Mouse (Mus musculus) liver, adult 2 months (tissue): ENCODE results near the gene Helz. TPM values are rescaled to one million over a fixed set of nuclear protein-coding genes. Genes with fewer than 3 reads are reported as not detected.

ENCODE experiments used
- DNase-seq: peaks from one replicate; pipeline ENCODE4 v3.0.0-alpha.2; 2011; ENCODE audit warnings: low read depth, low spot score; ENCODE audit errors: extremely low read depth
- H3K27ac ChIP-seq: fragments of 200-500 bp; replicated peaks from 2 replicates; pipeline ENCODE4 v1.5.1; 2012; ENCODE audit warnings: low read depth, mild to moderate bottlenecking, control low read depth, inconsistent platforms, low read length; ENCODE audit not compliant: insufficient read depth
- H3K27me3 ChIP-seq: fragments of 200-500 bp; 2 replicates; pipeline ENCODE4 v1.6.1; 2012; ENCODE audit warnings: mild to moderate bottlenecking, moderate library complexity, low read length, inconsistent platforms; ENCODE audit not compliant: control insufficient read depth, insufficient read depth
- H3K36me3 ChIP-seq: fragments of 200-500 bp; 2 replicates; pipeline ENCODE4 v1.6.1; 2012; ENCODE audit warnings: low read length, inconsistent platforms; ENCODE audit not compliant: control insufficient read depth, insufficient read depth
- H3K4me1 ChIP-seq: fragments of 200-500 bp; 2 replicates; pipeline ENCODE4 v1.6.1; 2011; ENCODE audit warnings: low read length; ENCODE audit not compliant: control insufficient read depth, insufficient read depth
- H3K4me3 ChIP-seq: fragments of 200-500 bp; 2 replicates; pipeline ENCODE4 v1.5.1; 2011; ENCODE audit warnings: low read depth, mild to moderate bottlenecking, control low read depth, low read length, moderate library complexity; ENCODE audit not compliant: insufficient read depth
- H3K79me2 ChIP-seq: fragments of 200-500 bp; 2 replicates; pipeline ENCODE4 v1.6.1; 2012; ENCODE audit warnings: inconsistent platforms, mild to moderate bottlenecking, low read length, moderate library complexity; ENCODE audit not compliant: control insufficient read depth, insufficient read depth
- H3K9ac ChIP-seq: fragments of 200-500 bp; 2 replicates; pipeline ENCODE4 v1.6.1; 2012; ENCODE audit warnings: low read depth, mild to moderate bottlenecking, control low read depth, inconsistent platforms, low read length
- CTCF ChIP-seq: fragments of 200-500 bp; IDR thresholded peaks from 2 replicates; pipeline ENCODE4 v1.5.1; 2011; ENCODE audit warnings: low read depth, low read length, control low read depth
- POLR2A ChIP-seq: fragments of 200-500 bp; IDR thresholded peaks from 2 replicates; pipeline ENCODE4 v1.6.1; 2011; ENCODE audit warnings: low read length, control low read depth; ENCODE audit not compliant: insufficient read depth; ENCODE audit errors: extremely low read depth
- WGBS: fragments of 180-500 bp; shearing (Covaris S2); methylation state at CpG from one replicate; pipeline ENCODE4 v1.1.7; 2018; 5-methylcytosine and 5-hydroxymethylcytosine counted together
- polyA plus RNA-seq: library from polyadenylated mRNA; depleted of rRNA; stranded (reverse); fragments of >200 nt; gene quantifications from 2 replicates; pipeline ENCODE4 v1.2.3, GENCODE M21; 2012
- total RNA-seq: library from RNA; depleted of rRNA; stranded (reverse); fragments of >200 nt; gene quantifications from 2 replicates; pipeline ENCODE4 v1.2.3, GENCODE M21; 2014

The Helz gene
- total and polyA plus RNA-seq, 2 experiments: 5.3 to 6.4 TPM

DNA sequence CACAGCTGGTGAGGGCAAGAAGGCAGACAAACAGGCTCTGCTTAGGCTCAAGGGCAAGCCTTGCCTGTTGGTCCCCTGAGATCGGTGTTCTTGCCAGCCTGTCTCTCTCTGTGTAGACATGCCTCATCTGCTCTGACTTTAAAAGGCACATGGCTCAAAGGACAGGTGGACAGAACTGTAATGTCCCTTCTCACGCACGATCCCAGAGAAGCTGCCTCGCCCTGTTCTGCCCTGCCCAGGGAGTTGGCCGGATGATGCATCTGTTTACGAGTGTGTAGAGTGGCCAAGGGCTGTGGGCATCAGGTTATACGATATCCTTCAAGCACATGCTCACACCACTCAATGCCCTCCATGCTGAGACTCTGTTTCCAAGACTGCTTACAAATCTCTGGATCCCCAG lies 166.6 kb downstream of the Helz start:
- 95% methylated on average over 7 of the region's 7 CpGs for WGBS
- H3K27ac ChIP-seq: no peak overlapping the region
- H3K9ac ChIP-seq: no peak overlapping the region
- H3K4me3 ChIP-seq: no peak overlapping the region
- H3K4me1 ChIP-seq: no peaks in the 10 kb centered on the region; the same call in 1 of the 2 replicates
- no peaks in the 10 kb centered on the region for H3K36me3 ChIP-seq
- no peak for DNase-seq
- no peaks in the 10 kb centered on the region for H3K27me3 ChIP-seq
- TF ChIP-seq POLR2A: no peak
- TF ChIP-seq CTCF: no peak
- H3K79me2 ChIP-seq: no peaks in the 10 kb centered on the region

- H3K36me3 ChIP-seq: no peaks in the 10 kb centered on the region
- H3K4me1 ChIP-seq: no peaks in the 10 kb centered on the region; the same call in 1 of the 2 replicates
- H3K27me3 ChIP-seq: no peaks in the 10 kb centered on the region
- 91% methylated on average over 16 of the region's 16 CpGs for WGBS
- no peak within 1 kb of the TSS for H3K4me3 ChIP-seq
- no peak within 1 kb of the TSS for H3K27ac ChIP-seq
- no peaks in the 10 kb centered on the region for H3K79me2 ChIP-seq
- no peak for DNase-seq
- TF ChIP-seq CTCF (no peak), POLR2A (no peak)
- H3K9ac ChIP-seq: no peak within 1 kb of the TSS
Observed at GRCm38 (mm10) chr11:107716332-107716938, 168.7 kb downstream of the Helz start, which contains the start of gene Cacng1. Gene Cacng1, minus strand, starts transcription at chr11:107716522.

DNA sequence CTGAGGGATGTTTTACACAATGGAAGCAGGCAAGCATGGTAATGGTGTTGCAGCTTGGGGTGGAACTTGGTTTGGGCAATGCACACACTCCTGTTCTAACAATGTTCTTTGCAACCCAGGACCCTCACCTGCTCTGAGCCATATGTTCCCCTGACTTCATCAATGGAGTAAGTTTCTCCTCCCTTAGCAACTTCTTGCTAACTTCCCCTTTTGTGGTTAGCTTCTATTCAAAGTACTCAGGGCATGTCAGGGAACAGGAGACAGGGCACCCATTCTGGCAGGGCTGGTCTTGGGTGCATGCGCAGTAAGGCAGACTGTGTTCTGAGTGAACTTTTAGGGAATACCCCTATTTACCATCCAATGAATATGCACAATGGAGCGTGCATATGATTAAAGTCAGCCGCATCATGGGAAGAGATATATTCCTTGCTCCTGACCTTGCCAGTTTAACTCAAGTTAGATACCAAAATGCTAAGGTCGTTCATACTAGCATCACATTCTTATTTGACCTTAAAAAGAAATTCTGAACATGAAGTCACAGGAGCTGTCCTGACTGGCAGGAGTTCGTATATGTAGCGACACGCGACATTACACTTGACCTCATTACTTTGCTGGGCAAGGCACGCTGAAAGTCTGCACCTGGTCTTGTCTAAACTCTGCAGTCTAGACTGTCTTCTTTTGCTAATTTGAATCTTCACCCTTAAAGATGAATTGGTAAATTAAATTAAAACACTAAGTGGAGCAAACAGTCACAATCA lies 172.7 kb downstream of the Helz start:
- Histone ChIP-seq H3K79me2 (no peaks in the 10 kb centered on the region), H3K4me3 (no peak overlapping the region), H3K36me3 (no peaks in the 10 kb centered on the region), H3K27me3 (no peaks in the 10 kb centered on the region), H3K9ac (no peak overlapping the region), H3K27ac (no peak overlapping the region), H3K4me1 (no peaks in the 10 kb centered on the region)
- no peak for DNase-seq
- TF ChIP-seq CTCF: no peak
- TF ChIP-seq POLR2A: no peak
- 92% methylated on average over 9 of the region's 9 CpGs for WGBS

GRCm38 (mm10) chr11:107721057-107721456 lies 173.3 kb downstream of the Helz start:
- no peaks in the 10 kb centered on the region for H3K79me2 ChIP-seq
- no peak overlapping the region for H3K9ac ChIP-seq
- no peak overlapping the region for H3K27ac ChIP-seq
- H3K4me1 ChIP-seq: no peaks in the 10 kb centered on the region
- WGBS: 89% methylated on average over 7 of the region's 7 CpGs
- no peaks in the 10 kb centered on the region for H3K36me3 ChIP-seq
- no peaks in the 10 kb centered on the region for H3K27me3 ChIP-seq
- TF ChIP-seq POLR2A (no peak), CTCF (no peak)
- no peak overlapping the region for H3K4me3 ChIP-seq
- no peak for DNase-seq

DNA sequence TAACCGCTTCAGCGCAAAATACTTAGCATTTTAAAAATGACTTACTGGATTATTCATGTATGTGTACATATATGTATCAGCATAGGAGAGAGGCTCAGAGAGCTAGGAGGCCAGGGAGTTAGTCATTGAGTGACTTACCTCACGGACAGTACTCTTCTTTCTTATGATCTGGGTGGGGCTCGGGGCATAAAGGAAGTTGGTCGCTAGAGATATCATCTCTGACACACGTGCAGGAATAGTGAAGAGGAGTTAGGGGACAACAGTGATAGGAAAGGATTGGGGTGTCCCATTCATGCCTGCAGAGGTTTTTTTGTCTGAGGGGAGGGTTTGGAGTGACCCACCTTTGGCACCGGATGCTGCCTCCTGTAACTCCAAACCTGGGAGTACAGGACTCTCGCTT lies 176.9 kb downstream of the Helz start:
- Histone ChIP-seq H3K9ac (no peak overlapping the region), H3K79me2 (no peaks in the 10 kb centered on the region), H3K27me3 (no peaks in the 10 kb centered on the region), H3K27ac (no peak overlapping the region), H3K36me3 (no peaks in the 10 kb centered on the region), H3K4me1 (no peaks in the 10 kb centered on the region), H3K4me3 (no peak overlapping the region)
- TF ChIP-seq POLR2A (no peak), CTCF (no peak)
- WGBS: 84% methylated on average over 8 of the region's 8 CpGs
- DNase-seq: no peak
